Mouse (Mus musculus) adrenal gland, adult 8-10 months (tissue): ENCODE data around the gene Thap2. TPM values are rescaled to one million over a fixed set of nuclear protein-coding genes. Genes with fewer than 3 reads are reported as not detected.

Experiments
- DNase-seq: peaks from one replicate; pipeline ENCODE4 v3.0.0; 2022
- total RNA-seq, 4 experiments: library from RNA; stranded (reverse); gene quantifications; 2 replicates each; pipeline ENCODE4 v1.2.4; 2022

Thap2 gene
- 10 to 100 TPM; 12.0 to 13.5 (median 12.9) TPM for total RNA-seq

DNA sequence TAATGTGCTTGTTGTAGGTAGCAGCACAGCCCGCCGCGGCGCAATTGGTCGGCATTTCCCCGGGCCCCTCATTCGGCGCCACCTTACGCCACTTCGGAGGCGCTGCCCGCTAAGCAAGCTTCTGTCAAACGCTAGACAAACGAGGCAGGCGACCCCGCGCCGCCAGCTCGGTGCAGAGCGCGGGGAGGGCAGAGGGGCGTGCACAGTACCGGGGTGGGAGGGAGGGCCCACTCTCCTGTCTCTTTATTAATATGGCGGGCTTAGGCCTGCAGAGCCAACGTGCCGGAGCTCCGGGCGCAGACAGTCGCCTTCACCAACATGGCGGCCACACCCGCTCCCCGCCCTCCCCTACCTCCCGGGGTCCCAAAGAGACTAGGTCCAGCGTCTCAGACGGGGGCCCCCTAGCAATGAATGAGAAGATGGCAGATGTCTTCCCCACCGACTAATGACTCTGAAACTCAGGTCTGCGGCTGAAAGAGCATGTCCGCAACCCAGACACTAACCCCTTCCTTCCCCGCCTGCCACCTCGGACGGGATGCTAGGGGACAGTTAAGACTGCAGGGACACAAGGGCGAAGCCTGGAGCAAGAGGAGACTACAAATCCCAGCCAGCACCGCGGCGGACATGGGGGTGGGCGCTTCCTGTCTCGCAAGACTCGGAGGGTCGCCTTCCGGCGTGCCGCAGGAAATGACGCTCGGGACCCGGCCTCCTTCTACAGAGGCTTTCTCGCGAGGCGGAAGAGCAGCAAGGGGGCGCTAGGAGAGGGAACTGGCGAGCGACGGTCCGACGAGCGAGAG is at the start of gene Thap2, which contains the start of gene Zfc3h1:
TSS of gene Thap2 (minus strand) at position 223 of the 797 bp plus-strand sequence.
TSS of gene Zfc3h1 (plus strand) at position 739 of the 797 bp plus-strand sequence.
- peak; percentile 98 for DNase-seq

DNA sequence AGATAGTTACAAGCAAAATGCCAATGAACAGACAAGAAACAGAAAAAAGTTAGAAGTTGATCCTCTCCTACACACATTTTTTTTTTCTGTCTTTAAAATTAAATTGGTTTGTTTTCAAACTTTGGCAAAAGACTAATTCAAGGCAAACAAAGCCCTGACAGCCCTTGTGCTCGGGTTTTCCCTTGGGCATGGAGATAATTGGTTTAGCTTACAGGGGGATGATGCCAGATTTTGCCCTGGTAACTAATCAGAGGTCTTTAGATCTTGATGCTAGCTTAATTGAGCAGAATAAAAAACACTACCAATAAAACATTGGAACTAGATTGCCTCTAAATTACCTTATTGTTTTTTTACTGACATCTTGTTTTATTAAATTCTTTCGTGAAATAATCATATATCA is 41.1 kb upstream of the Thap2 start:
- DNase-seq = no peak

DNA sequence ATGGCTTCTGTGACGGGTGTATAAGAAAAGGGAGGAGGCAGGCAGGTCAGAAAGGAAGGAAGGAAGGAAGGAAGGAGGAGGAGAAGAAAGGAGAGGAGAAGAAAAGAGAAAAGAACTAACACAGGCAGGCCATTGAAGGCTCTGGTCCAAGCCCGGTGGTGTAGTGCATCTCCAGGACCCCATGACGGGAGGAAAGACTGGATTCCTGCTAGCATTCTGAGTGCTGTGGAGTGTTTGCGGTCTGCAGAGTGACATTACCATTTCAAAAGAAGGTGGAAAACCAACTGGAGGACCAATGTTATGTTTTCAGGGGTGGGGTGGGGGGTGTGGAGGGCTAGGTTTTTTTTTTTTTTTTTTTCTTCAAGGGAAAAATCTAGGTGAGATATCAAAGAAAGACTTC is 37.7 kb upstream of the Thap2 start:
- DNase-seq = no peak

DNA sequence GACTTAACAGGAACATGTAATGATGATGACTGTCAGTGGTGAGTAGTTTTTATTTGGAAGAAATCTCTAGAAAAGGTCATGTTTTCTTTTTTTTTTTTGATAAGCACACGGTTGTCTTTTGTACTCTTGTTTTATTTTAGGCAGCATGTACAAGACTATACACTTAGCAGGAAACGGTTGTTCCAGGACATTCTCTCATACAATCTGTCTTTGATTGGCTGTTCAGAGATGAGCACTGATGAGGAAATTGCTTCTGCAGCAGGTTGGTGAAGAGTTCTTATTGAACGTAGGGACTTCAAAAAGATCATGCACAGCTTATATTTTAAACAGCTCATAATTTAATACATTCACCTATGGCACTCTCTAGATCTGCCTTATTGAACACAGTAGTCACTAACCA is 29.8 kb upstream of the Thap2 start:
- DNase-seq = no peak

DNA sequence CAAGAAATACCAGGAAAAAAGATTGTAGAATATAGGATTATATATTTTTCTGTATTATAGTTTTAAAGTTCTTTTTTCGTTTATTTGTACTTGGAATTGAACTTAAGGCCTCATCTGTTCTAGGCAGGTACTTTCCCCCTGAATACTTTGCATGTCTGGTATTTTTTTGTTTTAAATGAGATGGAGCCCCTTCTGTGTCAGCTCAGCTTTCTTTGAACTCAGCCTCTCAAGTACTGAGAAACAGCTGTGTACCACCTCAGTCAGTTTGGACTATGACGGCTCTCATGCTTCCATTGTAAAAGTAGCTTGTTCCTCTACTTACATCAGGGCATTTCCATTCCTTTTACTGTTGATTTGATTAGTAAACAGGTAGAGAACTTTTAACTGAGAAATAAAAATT is 29.3 kb upstream of the Thap2 start:
- no peak for DNase-seq

DNA sequence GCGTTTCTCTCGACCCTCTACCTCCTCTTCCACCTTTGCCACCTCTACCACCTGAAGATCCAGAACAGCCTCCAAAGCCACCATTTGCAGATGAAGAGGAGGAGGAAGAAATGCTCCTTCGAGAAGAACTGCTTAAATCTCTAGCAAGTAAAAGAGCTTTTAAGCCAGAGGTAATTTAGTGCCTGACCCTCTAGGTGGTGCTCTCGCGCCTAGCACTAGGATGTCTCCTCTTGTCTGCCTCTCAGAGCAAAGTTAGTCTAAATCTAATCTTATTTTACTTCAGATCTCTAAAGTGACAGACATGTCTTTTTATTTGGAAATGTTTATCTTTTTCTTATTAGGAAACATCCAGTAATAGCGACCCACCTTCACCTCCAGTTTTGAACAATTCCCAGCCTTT is 22.1 kb upstream of the Thap2 start:
- no peak for DNase-seq

DNA sequence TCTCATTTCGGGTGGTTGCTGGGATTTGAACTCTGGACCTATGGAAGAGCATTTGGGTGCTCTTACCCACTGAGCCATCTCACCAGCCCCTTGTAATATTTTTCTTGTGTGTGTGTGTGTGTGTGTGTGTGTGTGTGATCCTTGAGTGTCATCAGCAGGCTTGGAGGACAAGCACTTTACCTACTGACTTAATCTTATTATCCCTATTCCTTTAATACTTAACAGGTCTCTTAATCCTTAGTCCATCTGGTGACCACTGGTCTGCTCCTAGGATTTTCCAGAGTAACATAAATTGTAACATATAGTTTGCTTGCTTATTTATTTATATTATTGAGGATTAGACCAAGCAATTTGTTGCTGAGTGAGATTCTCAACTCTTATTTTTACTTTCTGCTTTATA is 7.7 kb upstream of the Thap2 start:
- DNase-seq = no peak

DNA sequence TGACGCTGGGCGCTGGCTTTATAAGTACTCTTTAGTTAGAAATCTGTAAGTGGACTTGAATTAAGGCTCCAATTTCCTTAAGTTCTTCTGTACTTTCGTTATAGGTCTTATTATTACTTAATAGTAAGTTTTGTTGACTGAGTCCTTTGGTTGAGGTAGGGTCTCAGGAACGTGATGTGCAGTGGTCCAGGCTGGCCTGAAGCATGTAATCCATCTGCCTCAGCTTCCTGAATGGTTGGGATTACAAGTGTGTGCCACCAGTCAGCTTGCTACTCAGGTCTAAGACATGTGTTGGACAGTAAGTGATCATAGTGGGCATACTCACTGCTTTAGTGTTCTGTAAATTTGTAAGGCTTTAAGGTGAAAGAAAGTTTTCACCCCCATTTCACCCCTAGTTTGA is 6.8 kb upstream of the Thap2 start:
- no peak for DNase-seq

DNA sequence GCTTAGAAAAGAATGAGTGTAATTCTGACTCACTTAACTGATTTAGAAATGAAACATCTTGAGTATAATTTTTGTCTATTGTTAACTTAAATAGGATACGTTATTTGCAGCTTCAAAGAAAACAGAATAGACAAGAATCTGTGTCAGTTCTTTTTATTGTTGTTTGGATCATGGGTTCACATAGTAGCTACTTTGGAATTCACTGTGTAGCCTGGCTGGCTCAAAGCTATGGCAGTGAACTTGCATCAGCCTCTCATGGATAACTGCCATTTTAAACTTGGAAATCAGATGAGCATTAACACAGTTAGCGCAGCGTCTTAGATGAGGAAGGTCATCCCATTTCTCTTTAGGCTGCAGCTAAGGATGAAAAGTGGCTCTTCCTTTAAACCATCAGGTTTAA is 3.6 kb upstream of the Thap2 start:
- DNase-seq = no peak

DNA sequence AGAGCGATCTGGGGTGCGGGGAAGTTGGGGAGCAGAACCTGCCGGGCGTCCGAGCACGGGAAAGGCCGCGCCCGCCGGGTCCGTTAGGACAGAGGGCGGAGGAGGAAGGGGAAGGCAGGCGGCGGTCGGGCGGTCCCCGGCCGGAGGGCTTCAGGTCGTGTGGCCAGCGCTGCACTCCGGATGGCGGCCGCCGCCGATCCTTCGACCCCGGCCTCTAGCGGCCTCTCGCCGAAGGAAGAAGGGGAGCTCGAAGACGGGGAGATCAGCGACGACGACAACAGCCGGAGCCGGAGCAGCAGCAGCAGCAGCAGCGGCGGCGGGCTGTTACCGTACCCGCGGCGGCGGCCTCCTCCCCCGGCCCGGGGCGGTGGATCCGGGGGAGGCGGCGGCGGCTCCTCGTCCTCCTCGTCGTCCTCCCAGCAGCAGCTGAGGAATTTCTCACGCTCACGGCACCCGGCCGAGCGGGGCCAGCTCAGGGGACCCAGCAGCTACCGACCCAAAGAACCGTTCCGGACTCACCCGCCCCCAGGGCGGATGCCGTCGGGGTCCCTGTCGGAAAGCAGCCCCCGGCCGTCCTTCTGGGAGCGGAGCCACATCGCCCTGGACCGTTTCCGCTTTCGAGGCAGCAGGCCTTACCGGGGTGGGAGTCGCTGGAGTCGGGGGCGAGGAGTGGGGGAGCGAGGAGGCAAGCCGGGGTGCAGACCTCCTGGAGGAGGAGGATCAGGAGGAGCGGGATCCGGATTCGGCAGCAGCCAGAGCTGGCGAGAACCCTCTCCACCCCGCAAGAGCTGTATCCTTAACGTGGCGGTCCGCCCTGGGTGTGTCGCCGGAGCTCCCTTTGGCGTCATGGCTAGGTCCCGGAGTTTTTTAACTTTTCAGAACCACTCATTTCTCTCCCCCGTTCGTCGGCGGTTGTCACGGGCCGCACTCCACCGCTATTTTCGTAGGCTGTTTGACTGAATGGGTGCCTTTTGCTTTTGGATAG is 1.1 kb upstream of the Thap2 start:
- DNase-seq = peak; percentile 39

DNA sequence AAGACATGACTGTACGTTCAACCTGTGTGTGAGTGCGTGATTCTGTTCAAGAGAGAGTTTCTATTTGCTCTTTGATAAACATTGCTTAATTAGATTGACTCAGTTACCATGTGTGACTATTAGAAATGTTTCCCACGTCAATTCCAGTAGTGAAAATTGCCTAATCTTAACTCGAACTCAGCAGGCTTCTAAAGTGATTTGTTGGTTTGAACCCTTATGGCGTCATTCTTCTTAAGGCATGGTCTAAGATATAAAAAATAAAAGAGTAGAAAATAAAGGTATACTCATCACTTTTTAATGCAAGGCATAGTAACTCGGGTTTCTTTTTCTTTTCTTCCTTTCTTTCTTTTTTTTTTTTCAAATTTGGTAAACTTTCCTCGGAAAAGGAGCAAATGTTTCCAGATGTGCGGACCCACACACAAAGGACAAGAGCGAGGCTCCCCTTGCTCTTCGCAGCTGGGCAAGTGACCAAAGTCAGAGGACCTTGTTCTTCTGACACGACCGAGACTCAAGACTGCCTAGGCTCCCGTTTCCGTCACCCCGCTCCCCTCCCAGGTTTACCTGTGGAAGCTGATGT is 511 bp downstream of the Thap2 start:
- no peak for DNase-seq

DNA sequence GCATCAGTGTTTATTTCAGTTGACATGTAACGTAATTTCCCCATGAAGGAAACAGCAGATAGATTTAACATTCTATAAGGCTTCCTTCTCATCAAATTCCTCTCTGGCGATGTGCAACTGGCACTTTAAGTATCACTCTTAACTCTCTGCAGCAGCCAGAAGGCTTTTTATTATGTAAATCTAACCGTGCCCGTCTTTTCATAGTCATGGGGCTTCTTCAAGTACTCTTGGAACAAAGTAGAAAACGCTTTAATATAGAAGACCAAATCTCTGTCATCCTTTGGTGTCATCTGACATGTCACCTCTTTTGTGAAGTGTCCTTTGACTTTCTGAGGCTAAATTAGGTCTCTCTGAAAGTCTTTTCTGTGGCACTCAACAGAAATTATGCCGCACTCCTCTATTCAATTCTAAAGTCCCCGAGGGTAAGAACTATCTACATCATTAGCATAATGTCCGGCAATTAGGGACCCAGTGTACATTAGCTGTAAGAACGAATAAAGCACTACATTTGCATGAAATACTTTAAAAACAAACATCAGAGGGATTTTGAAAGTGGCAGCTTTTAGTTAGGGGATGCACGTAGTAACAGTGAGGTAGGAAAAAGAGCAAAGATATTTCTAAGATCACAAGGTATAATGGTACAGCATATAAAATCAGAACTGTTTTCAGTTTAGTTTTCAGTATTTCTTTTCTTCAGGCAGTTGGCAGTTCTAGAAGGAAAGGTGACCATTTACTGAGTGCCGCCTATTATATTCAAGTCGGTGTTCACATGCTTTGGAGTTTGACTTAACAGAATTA is 1.2 kb downstream of the Thap2 start:
- DNase-seq = no peak

DNA sequence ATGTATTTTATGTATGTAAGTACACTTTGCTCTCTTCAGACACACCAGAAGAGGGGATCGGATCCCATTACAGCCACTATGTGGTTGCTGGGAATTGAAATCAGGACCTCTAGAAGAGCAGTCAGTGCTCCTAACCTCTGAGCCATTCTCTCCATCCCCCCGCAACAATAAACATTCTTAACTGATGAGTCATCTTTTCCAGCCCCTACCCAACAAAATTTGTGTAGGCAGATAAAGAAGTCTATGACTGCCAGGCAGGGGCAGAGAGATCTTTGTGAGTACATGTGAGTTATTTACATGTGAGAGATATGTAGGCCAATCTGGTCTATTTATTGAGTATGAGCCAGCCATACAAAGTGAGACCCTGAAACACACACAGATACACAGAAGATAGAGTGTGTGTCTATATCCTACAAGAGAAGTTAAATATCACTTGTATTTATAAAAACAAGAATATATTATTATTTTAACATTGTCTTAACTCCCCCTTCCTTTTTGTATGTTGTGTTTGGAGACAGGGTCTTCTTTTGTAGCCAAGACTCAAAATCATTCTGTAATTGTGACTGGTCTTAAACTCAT is 2.6 kb downstream of the Thap2 start:
- DNase-seq = no peak

DNA sequence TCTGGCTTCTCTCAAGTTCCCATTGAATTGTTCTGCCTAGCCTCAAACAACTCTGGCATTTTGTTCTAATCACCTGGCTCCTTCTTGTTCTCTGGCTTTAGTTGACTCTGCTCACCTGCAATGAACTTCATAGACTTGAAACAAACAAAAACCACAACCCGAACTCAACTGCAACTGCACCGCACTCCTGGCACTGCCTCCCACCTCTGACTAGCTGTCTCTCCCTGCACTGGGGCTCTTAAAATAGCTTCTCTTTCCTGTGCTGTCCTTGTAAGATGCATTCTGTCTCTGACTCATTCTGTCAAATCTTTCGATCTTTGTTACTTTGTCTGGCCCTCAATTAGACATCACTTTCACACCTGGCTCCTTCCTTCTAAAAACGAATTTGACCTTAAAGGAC is 21.1 kb downstream of the Thap2 start:
- no peak for DNase-seq

DNA sequence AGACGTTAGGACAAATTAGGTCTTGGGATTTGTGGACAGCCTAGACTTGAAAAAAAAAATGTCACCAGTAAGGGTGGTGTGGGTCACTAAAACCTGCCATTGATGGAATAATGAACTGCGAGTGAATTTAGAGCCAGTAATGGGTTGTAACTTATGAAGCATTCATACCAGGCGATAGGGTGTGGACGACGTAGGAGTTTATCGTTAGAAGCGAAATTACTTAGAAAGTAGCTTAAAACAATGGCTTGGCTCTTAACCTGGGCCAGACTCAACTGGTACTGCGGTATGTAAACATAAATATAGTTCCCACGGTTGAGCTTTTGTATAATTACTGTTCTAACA is 21.6 kb downstream of the Thap2 start:
- no peak for DNase-seq

DNA sequence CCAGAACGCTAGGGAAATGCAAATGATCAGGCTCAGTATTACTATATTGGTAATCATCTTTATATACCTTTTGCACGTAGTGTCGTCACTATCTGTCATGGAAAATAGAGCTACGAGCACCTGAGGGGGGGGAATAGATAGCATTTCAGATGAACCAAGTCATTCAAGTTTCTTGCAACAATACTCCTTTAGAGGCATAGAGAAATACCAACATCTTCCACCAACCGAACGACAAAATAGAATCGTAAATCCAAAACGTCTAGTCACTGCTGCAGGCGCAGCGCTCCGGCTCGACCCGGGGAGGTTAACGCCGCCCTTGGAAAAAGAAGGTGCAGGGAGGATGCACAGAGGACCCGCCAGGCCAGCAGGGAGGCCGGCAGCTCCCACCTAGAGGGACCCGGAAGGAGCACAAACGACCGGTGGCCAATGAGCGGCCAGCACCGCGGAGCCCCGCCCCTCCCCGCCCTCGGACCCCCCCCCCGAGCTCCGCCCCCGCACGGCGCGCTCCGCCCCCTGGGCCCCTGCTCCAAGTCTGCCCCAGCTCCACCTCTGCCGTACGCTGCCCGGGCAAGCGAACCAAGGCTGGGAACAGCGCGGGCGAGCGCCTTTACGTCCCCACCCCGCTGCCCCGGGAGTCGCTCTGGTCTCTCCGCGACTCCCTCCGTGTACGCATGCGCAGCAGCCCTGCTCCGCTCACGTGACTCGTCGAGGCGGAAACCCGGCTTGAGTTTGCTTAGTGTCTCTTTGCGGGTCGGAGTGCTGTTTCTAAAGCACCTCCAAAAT is 22.2 kb downstream of the Thap2 start, which contains the start of gene Tmem19:
TSS of gene Tmem19 (minus strand) at position 662 of the 783 bp plus-strand sequence.
- DNase-seq = peak; percentile 97

DNA sequence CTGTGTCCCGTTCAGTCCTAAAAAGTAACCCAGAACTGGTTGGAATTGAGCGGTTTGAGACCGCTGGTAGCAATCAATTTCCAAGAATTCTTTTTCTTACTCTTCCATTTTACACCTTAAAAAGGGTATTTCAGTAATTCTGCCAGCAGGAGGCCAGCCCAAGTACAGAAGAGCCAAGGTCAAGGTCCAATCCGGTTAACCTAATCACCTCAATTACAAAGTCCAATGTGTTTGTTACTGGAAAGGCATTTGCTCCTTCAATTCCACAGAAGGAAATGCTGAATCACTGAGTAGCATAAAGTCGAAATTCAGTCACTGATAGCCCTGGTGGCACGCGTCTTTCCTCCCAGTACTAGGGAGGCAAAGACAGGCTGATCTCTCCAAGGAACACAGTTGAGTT is 25.2 kb downstream of the Thap2 start:
- no peak for DNase-seq

DNA sequence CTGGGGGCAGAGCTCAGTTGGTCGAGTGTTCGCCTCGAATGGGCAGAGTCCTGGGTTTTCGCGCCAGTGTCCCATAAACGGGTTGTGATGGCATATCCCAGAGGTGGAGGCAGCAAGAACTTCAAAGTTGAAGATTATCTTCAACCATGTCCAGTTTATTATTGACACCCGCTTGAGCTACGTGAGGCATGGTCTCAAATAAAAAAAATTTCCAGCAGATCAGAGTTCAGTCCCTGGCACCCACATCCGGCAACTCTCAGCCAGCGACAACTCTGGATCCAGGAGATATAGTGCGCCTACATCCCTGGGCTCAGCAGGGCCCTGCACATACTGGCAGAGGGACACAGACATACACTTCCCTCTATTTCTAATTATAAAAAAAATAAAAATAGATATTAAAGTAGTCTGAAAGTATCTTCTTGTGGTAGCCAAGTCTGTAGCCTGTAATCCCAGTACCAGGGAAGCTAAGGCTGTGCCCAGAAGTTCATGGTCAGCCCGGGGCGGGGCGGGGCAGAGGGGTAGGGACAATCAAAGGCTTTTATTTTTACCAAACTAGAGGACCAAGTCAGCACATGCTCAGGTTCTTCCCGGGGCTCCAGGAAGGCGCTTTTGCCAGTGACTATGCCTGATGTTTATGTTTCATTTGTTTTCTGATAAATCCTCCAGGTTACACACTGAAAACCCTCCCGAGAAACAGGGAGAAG is 25.9 kb downstream of the Thap2 start:
- DNase-seq = no peak

DNA sequence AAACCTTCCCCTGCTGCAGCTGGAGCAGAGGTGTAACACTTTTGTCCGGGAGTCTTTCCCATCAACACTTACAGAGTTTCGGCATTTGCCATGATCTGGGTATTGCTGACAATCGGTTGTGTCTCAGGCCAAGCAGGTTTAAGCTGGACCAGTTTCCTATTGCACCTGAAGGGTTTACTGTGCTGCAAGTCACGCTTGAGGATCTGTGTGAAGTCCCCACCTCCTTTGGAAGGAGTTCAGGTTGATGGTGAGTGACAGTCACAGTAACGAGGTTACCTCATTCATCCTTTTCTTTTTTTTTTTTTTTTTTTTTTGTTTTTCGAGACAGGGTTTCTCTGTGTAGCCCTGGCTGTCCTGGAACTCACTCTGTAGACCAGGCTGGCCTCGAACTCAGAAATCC is 28.1 kb downstream of the Thap2 start:
- no peak for DNase-seq

DNA sequence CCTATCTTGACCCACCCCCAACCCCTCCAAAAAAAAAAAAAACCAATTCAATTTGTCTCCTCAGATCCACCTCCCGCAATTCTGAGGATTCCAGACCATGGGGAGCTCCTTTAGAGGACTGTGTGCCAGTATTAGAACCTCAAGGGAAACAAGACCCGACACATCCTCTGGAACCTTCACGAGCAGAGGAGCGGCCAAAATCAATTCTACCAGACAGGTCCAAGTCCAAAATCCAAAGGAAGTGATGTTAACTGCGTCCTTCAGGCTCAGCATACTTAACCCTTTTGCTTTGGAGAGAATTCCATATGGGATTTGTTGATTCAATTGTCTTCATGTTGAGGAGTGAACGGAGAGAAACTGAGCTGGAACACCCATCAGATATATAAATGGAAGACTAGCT is 29.2 kb downstream of the Thap2 start:
- no peak for DNase-seq
